8 mouse cellular contexts compared by ENCODE assay signal in genomic region chr12:23315186-23315585, GRCm38 (mm10).
A peak's percentile ranks its signal among the peaks of the same experiment; 100 is the strongest.
DNase-seq lines count a peak whose midpoint lies in the region; ATAC-seq and TF ChIP-seq lines count a peak whose summit lies in the region.
"Not testable (repeated sequence)": the region's sequence is repeated elsewhere in the genome, so short reads cannot be mapped to it uniquely, and the experiment has no call there.

No protein-coding gene starts in this region.

- H3K36me3 ChIP-seq in E14TG2a.4 (ENCODE audit: insufficient read depth, low read length); forebrain, embryonic 15.5 days; kidney, embryonic 14.5 days (ENCODE audit: control insufficient read depth, insufficient read depth, low read length); liver, embryonic 12.5 days; midbrain, embryonic 13.5 days; stomach, embryonic 15.5 days: not testable (repeated sequence)

- H3K27me3 ChIP-seq in E14TG2a.4 (ENCODE audit: insufficient read depth, low read length); forebrain, embryonic 15.5 days; kidney, embryonic 14.5 days (ENCODE audit: control insufficient read depth, insufficient read depth, low read length); liver, embryonic 12.5 days (replicated peaks); midbrain, embryonic 13.5 days; stomach, embryonic 15.5 days (replicated peaks): not testable (repeated sequence)

- intact Hi-C loops in heart, postnatal 10 days (cut with DNase I), result not testable (repeated sequence)

- 0% methylated on average over 22 of the region's 38 CpGs for WGBS in forebrain, embryonic 15.5 days
- WGBS in kidney, embryonic 14.5 days, result 0% methylated on average over 19 of the region's 38 CpGs
- 1% methylated on average over 33 of the region's 38 CpGs for WGBS in liver, embryonic 12.5 days (ENCODE audit: insufficient replicate concordance)
- WGBS in midbrain, embryonic 13.5 days, result 2% methylated on average over 29 of the region's 38 CpGs
- WGBS in stomach, embryonic 15.5 days, result under 1% methylated on average over 27 of the region's 38 CpGs

- H3K27ac ChIP-seq in forebrain, embryonic 15.5 days (replicated peaks); kidney, embryonic 14.5 days (ENCODE audit: low read depth, low read length); liver, embryonic 12.5 days; midbrain, embryonic 13.5 days; stomach, embryonic 15.5 days: not testable (repeated sequence)

- not testable (repeated sequence) for H3K4me1 ChIP-seq in E14TG2a.4 (replicated peaks; ENCODE audit: low read depth, low read length); forebrain, embryonic 15.5 days; kidney, embryonic 14.5 days (ENCODE audit: control insufficient read depth, insufficient read depth, low read length); liver, embryonic 12.5 days; midbrain, embryonic 13.5 days (replicated peaks); stomach, embryonic 15.5 days

- DNase-seq in embryo, embryonic 10 days (ENCODE audit: low spot score), result peak; percentile 56
- DNase-seq in heart, postnatal 10 days, result peak; percentile 7 to 11

- not testable (repeated sequence) for H3K9me3 ChIP-seq in E14TG2a.4 (ENCODE audit: low read length); forebrain, embryonic 15.5 days; kidney, embryonic 14.5 days (ENCODE audit: control insufficient read depth, low read length); liver, embryonic 12.5 days (replicated peaks); midbrain, embryonic 13.5 days; stomach, embryonic 15.5 days

- TF ChIP-seq CTCF in E14TG2a.4 (conservative IDR thresholded peaks at IDR 0.05; ENCODE audit: low read length), result not testable (repeated sequence)

- H3K9ac ChIP-seq in forebrain, embryonic 15.5 days (replicated peaks); kidney, embryonic 14.5 days (ENCODE audit: low read depth, low read length); liver, embryonic 12.5 days; midbrain, embryonic 13.5 days (replicated peaks); stomach, embryonic 15.5 days: not testable (repeated sequence)

- peak overlapping the region; percentile 73 for H3K4me3 ChIP-seq in E14TG2a.4 (replicated peaks; ENCODE audit: low read length)
- H3K4me3 ChIP-seq in forebrain, embryonic 15.5 days, result peak overlapping the region; percentile 30
- H3K4me3 ChIP-seq in kidney, embryonic 14.5 days (ENCODE audit: low read length), result peak overlapping the region; percentile 29
- H3K4me3 ChIP-seq in liver, embryonic 12.5 days, result peak overlapping the region; percentile 49
- H3K4me3 ChIP-seq in midbrain, embryonic 13.5 days (replicated peaks), result peak overlapping the region; percentile 28
- H3K4me3 ChIP-seq in stomach, embryonic 15.5 days (replicated peaks), result peak overlapping the region; percentile 41

- peak; percentile 64 for ATAC-seq in forebrain, embryonic 15.5 days (replicated peaks)
- ATAC-seq in kidney, embryonic 14.5 days (ENCODE audit: low FRiP score, low TSS enrichment), result peak; percentile 88
- peak; percentile 74 for ATAC-seq in liver, embryonic 12.5 days
- ATAC-seq in midbrain, embryonic 13.5 days, result not testable (repeated sequence)
- peak; percentile 83 for ATAC-seq in stomach, embryonic 15.5 days (ENCODE audit: insufficient read depth, low FRiP score, low read depth)

- peak overlapping the region; percentile 15; the same call in 1 of the 2 replicates for H3K4me2 ChIP-seq in forebrain, embryonic 15.5 days (replicated peaks)
- peak overlapping the region; percentile 27 for H3K4me2 ChIP-seq in kidney, embryonic 14.5 days (replicated peaks; ENCODE audit: low read depth, low read length)
- H3K4me2 ChIP-seq in liver, embryonic 12.5 days, result peak overlapping the region; percentile 62
- peak overlapping the region; percentile 41 for H3K4me2 ChIP-seq in midbrain, embryonic 13.5 days (replicated peaks)
- peak overlapping the region; percentile 47 for H3K4me2 ChIP-seq in stomach, embryonic 15.5 days
